Mouse (Mus musculus): ENCODE results near the gene Qsox2. TPM values are rescaled to one million over a fixed set of nuclear protein-coding genes. Genes with fewer than 3 reads are reported as not detected.

Gene Qsox2
- polyA plus RNA-seq, 1 experiment from 2014 or later = 23.8 TPM

Other genes with a start within 250 kb of the Qsox2 start
- gene Ubac1, start 215.8 kb downstream of the Qsox2 start, polyA plus RNA-seq (2015; fragmentation: Nextera tagmentation; extraction: Ambion mirVana) = 75.8 and 80.1 TPM in 2 replicates
- 18.6 and 20.4 TPM in 2 replicates for gene Nacc2, start 114.3 kb downstream of the Qsox2 start, polyA plus RNA-seq (2015; fragmentation: Nextera tagmentation; extraction: Ambion mirVana)
- gene Lhx3, start 29.2 kb downstream of the Qsox2 start, polyA plus RNA-seq (2015; fragmentation: Nextera tagmentation; extraction: Ambion mirVana) = 0.09 TPM in 1 of 2 replicates, not detected in the other
- 0.26 and 0.27 TPM in 2 replicates for gene Ccdc187, start 57.0 kb upstream of the Qsox2 start, polyA plus RNA-seq (2015; fragmentation: Nextera tagmentation; extraction: Ambion mirVana)
- 22.6 and 23.2 TPM in 2 replicates for gene Gpsm1, start 78.0 kb upstream of the Qsox2 start, polyA plus RNA-seq (2015; fragmentation: Nextera tagmentation; extraction: Ambion mirVana)
- 23.3 and 24.1 TPM in 2 replicates for gene Dnlz, start 114.6 kb upstream of the Qsox2 start, polyA plus RNA-seq (2015; fragmentation: Nextera tagmentation; extraction: Ambion mirVana)
- 0.86 and 1.1 TPM in 2 replicates for gene Card9, start 123.4 kb upstream of the Qsox2 start, polyA plus RNA-seq (2015; fragmentation: Nextera tagmentation; extraction: Ambion mirVana)
- 19.1 and 20.8 TPM in 2 replicates for gene Snapc4, start 143.1 kb upstream of the Qsox2 start, polyA plus RNA-seq (2015; fragmentation: Nextera tagmentation; extraction: Ambion mirVana)
- gene Entr1, start 151.8 kb upstream of the Qsox2 start, polyA plus RNA-seq (2015; fragmentation: Nextera tagmentation; extraction: Ambion mirVana) = 80.4 and 88.4 TPM in 2 replicates
- gene Pmpca, start 151.8 kb upstream of the Qsox2 start, polyA plus RNA-seq (2015; fragmentation: Nextera tagmentation; extraction: Ambion mirVana) = 102 and 105 TPM in 2 replicates
- gene Inpp5e, start 171.7 kb upstream of the Qsox2 start, polyA plus RNA-seq (2015; fragmentation: Nextera tagmentation; extraction: Ambion mirVana) = 14.8 and 15.9 TPM in 2 replicates
- gene Sec16a, start 207.7 kb upstream of the Qsox2 start, polyA plus RNA-seq (2015; fragmentation: Nextera tagmentation; extraction: Ambion mirVana) = 19.1 and 20.4 TPM in 2 replicates

All from intestine, embryonic 16.5 days (tissue).